ENCODE assay signal across 28 mouse cellular contexts in genomic region chr10:86786083-86786482, GRCm38 (mm10). TPM values are rescaled to one million over a fixed set of nuclear protein-coding genes. Genes with fewer than 3 reads are reported as not detected.
"Had no signal": no experiment of that assay in that cellular context is flagged by ENCODE, and none has a peak within 500 bp of the region (broad histone marks: within the 10 kb centered on the region; RNA-seq: fewer than 3 reads in every experiment).

No protein-coding gene starts in this region.

- H3K4me2 ChIP-seq: heart, embryonic 12.5 days; hindbrain, embryonic 14.5 days; intestine, embryonic 15.5 days; limb, embryonic 12.5 days; liver, embryonic 11.5 days; liver, embryonic 13.5 days; liver, embryonic 15.5 days had no signal

- H3K9ac ChIP-seq: heart, embryonic 12.5 days; hindbrain, embryonic 14.5 days; intestine, embryonic 15.5 days; limb, embryonic 12.5 days; liver, embryonic 13.5 days; liver, embryonic 15.5 days had no signal

- H3K27me3 ChIP-seq: heart, embryonic 12.5 days; intestine, embryonic 15.5 days; liver, embryonic 13.5 days; liver, embryonic 15.5 days had no signal

- H3K4me3 ChIP-seq: heart, embryonic 10.5 days; heart, embryonic 12.5 days; intestine, embryonic 15.5 days; layer of hippocampus, adult 2 months; left cerebral cortex, adult 2 months; limb, embryonic 10.5 days; limb, embryonic 12.5 days; liver, embryonic 13.5 days; liver, embryonic 15.5 days had no signal

- DNase-seq: gastrocnemius, postnatal 10 days; gastrocnemius, postnatal 36 days; heart, adult 18-20 months; heart, postnatal 10 days; heart, postnatal 36 days; kidney, adult 18-20 months; kidney, postnatal 4 days; liver; liver, embryonic 13.5 days had no signal

- H3K27ac ChIP-seq: heart, embryonic 10.5 days; hindbrain, embryonic 14.5 days; intestine, embryonic 15.5 days; layer of hippocampus, adult 2 months; left cerebral cortex, adult 2 months; limb, embryonic 10.5 days; limb, embryonic 12.5 days; liver, embryonic 13.5 days; liver, embryonic 15.5 days had no signal

- ATAC-seq: hindbrain, embryonic 16.5 days; inflammation-experienced regulatory T-cells, adult 6 months; intestine, embryonic 15.5 days; intestine, postnatal 0 days had no signal

- H3K36me3 ChIP-seq: heart, embryonic 10.5 days; heart, embryonic 12.5 days; intestine, embryonic 15.5 days; limb, embryonic 10.5 days; limb, embryonic 12.5 days; liver, embryonic 13.5 days; liver, embryonic 15.5 days had no signal

- H3K9me3 ChIP-seq: heart, embryonic 10.5 days; heart, embryonic 12.5 days; intestine, embryonic 15.5 days; limb, embryonic 10.5 days; limb, embryonic 12.5 days; liver, embryonic 13.5 days; liver, embryonic 15.5 days had no signal

RNA-seq across cellular contexts. Expression of gene Gm49358, which starts 22.3 kb away (rescaled TPM):
- total RNA-seq: hematopoietic stem cell, adult 5-6 weeks had no signal
- polyA plus RNA-seq: gonadal fat pad, adult 2 months; heart, embryonic 10.5 days; heart, embryonic 12.5 days; heart, embryonic 14.5 days; heart, embryonic 16.5 days; hindbrain, embryonic 11.5 days; hindbrain, embryonic 16.5 days; inflammation-experienced regulatory T-cells, adult 6 months; intestine, embryonic 15.5 days; intestine, postnatal 0 days; kidney, embryonic 16.5 days; limb, embryonic 10.5 days; limb, embryonic 12.5 days; liver, embryonic 11.5 days; liver, embryonic 13.5 days; liver, embryonic 15.5 days had no signal
